In the genomic region with DNA sequence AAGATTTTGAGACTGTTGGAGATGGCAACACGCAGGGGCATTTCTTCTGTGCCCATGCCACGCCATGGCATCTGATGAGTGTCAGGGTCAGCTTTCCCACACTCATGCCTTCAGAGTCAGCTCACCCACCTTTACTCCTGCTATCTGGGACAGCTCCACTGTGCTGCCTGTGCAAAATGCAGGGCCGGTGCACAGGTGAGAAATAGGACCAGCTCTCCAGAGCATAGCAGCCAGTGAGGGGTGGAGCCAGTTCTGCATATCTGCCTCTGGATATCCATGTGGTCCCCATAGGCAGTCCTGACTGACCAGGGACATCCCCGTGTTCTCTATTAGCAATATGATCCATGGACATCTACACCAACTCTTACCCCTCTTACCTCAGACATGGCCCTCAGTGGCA, we compare ENCODE assay signal across 22 mouse cellular contexts.
DNase-seq lines count a peak whose midpoint lies in the region; ATAC-seq and TF ChIP-seq lines count a peak whose summit lies in the region.
"Had no signal": no experiment of that assay in that cellular context is flagged by ENCODE, and none has a peak within 500 bp of the region (broad histone marks: within the 10 kb centered on the region; RNA-seq: fewer than 3 reads in every experiment).

No protein-coding gene starts in this region.

- no peaks in the 10 kb centered on the region for H3K4me1 ChIP-seq in forebrain, embryonic 13.5 days
- H3K4me1 ChIP-seq in forebrain, embryonic 10.5 days, result no peaks in the 10 kb centered on the region
- no peaks in the 10 kb centered on the region for H3K4me1 ChIP-seq in hindbrain, embryonic 11.5 days (replicated peaks; ENCODE audit: control insufficient read depth, insufficient read depth, low read length)
- H3K4me1 ChIP-seq in hindbrain, postnatal 0 days (ENCODE audit: insufficient read depth, low read length), result no peaks in the 10 kb centered on the region
- H3K4me1 ChIP-seq in limb, embryonic 15.5 days, result no peaks in the 10 kb centered on the region
- H3K4me1 ChIP-seq in limb, embryonic 10.5 days, result no peaks in the 10 kb centered on the region
- H3K4me1 ChIP-seq in testis, adult 2 months (ENCODE audit: control insufficient read depth, insufficient read depth, low read length), result no peaks in the 10 kb centered on the region
- H3K4me1 ChIP-seq: embryonic facial prominence, embryonic 15.5 days; heart, embryonic 10.5 days; heart, embryonic 15.5 days; hindbrain, embryonic 15.5 days had no signal

- peak; percentile 6; the same call in 1 of the 2 replicates for ATAC-seq in forebrain, embryonic 13.5 days
- peak; percentile 30; the same call in 1 of the 2 replicates for ATAC-seq in hindbrain, embryonic 11.5 days (ENCODE audit: low FRiP score)
- no peak for ATAC-seq in hindbrain, postnatal 0 days
- 0 out of 2 replicates have a peak, but pooled peaks have one; percentile 30 for ATAC-seq in limb, embryonic 15.5 days (ENCODE audit: insufficient number of reproducible peaks, low FRiP score, low TSS enrichment, low read depth)
- ATAC-seq: inflammation-experienced regulatory T-cells, adult 6 months had no signal

- H3K27me3 ChIP-seq in forebrain, embryonic 13.5 days, result no peaks in the 10 kb centered on the region
- no peaks in the 10 kb centered on the region for H3K27me3 ChIP-seq in forebrain, embryonic 10.5 days (ENCODE audit: poor library complexity, severe bottlenecking)
- no peaks in the 10 kb centered on the region for H3K27me3 ChIP-seq in hindbrain, embryonic 11.5 days (ENCODE audit: control insufficient read depth, insufficient read depth, low read length)
- H3K27me3 ChIP-seq in hindbrain, postnatal 0 days (ENCODE audit: insufficient read depth, low read length), result no peaks in the 10 kb centered on the region
- H3K27me3 ChIP-seq in limb, embryonic 15.5 days, result no peaks in the 10 kb centered on the region
- H3K27me3 ChIP-seq in limb, embryonic 10.5 days (ENCODE audit: low read depth, poor library complexity, severe bottlenecking), result no peaks in the 10 kb centered on the region
- H3K27me3 ChIP-seq in testis, adult 2 months (ENCODE audit: control insufficient read depth, insufficient read depth, low read length), result no peaks in the 10 kb centered on the region
- H3K27me3 ChIP-seq: embryonic facial prominence, embryonic 15.5 days; heart, embryonic 15.5 days; hindbrain, embryonic 15.5 days had no signal

- H3K36me3 ChIP-seq in forebrain, embryonic 13.5 days (ENCODE audit: poor library complexity, severe bottlenecking), result no peaks in the 10 kb centered on the region
- H3K36me3 ChIP-seq in forebrain, embryonic 10.5 days (replicated peaks), result no peaks in the 10 kb centered on the region
- no peaks in the 10 kb centered on the region for H3K36me3 ChIP-seq in hindbrain, embryonic 11.5 days (ENCODE audit: control insufficient read depth, insufficient read depth, low read length)
- H3K36me3 ChIP-seq in hindbrain, postnatal 0 days (ENCODE audit: insufficient read depth, low read length), result no peaks in the 10 kb centered on the region
- H3K36me3 ChIP-seq in limb, embryonic 15.5 days, result no peaks in the 10 kb centered on the region
- H3K36me3 ChIP-seq in limb, embryonic 10.5 days, result no peaks in the 10 kb centered on the region
- H3K36me3 ChIP-seq in testis, adult 2 months (ENCODE audit: control insufficient read depth, insufficient read depth, low read length), result no peaks in the 10 kb centered on the region
- H3K36me3 ChIP-seq: embryonic facial prominence, embryonic 15.5 days; heart, embryonic 10.5 days; heart, embryonic 15.5 days; hindbrain, embryonic 15.5 days had no signal

- no peak overlapping the region for H3K4me2 ChIP-seq in forebrain, embryonic 13.5 days
- no peak overlapping the region for H3K4me2 ChIP-seq in hindbrain, embryonic 11.5 days (replicated peaks; ENCODE audit: low read depth, low read length)
- H3K4me2 ChIP-seq in hindbrain, postnatal 0 days (ENCODE audit: low read depth, low read length), result no peak overlapping the region
- no peak overlapping the region for H3K4me2 ChIP-seq in limb, embryonic 15.5 days
- H3K4me2 ChIP-seq: embryonic facial prominence, embryonic 15.5 days; heart, embryonic 15.5 days; hindbrain, embryonic 15.5 days had no signal

- DNase-seq in forebrain, embryonic 10.5 days (ENCODE audit: extremely low spot score, low spot score), result no peak
- DNase-seq in hindbrain, embryonic 11.5 days (ENCODE audit: low spot score), result no peak
- DNase-seq in hindbrain, postnatal 0 days (ENCODE audit: low spot score), result no peak
- DNase-seq in limb, embryonic 10.5 days (ENCODE audit: low spot score), result no peak
- no peak for DNase-seq in testis, postnatal 10 days (ENCODE audit: low spot score)
- DNase-seq: adrenal gland, postnatal 14 days; cerebellum, adult 11-12 months; cerebellum, adult 9-10 months; cerebellum, postnatal 25 days; gastrocnemius, adult 2 months; gastrocnemius, postnatal 25 days; heart, postnatal 14 days; kidney, adult 18-20 months had no signal

- no peaks in the 10 kb centered on the region for H3K9me3 ChIP-seq in forebrain, embryonic 13.5 days (replicated peaks)
- H3K9me3 ChIP-seq in forebrain, embryonic 10.5 days, result no peaks in the 10 kb centered on the region
- no peaks in the 10 kb centered on the region for H3K9me3 ChIP-seq in hindbrain, embryonic 11.5 days (ENCODE audit: control insufficient read depth, low read length)
- no peaks in the 10 kb centered on the region for H3K9me3 ChIP-seq in hindbrain, postnatal 0 days (ENCODE audit: low read length)
- H3K9me3 ChIP-seq in limb, embryonic 15.5 days, result no peaks in the 10 kb centered on the region
- H3K9me3 ChIP-seq in limb, embryonic 10.5 days (replicated peaks), result no peaks in the 10 kb centered on the region
- H3K9me3 ChIP-seq: embryonic facial prominence, embryonic 15.5 days; heart, embryonic 10.5 days; heart, embryonic 15.5 days; hindbrain, embryonic 15.5 days had no signal

- no peak overlapping the region for H3K9ac ChIP-seq in forebrain, embryonic 13.5 days
- H3K9ac ChIP-seq in hindbrain, embryonic 11.5 days (ENCODE audit: low read depth, low read length), result no peak overlapping the region
- H3K9ac ChIP-seq in hindbrain, postnatal 0 days (replicated peaks; ENCODE audit: low read length), result no peak overlapping the region
- H3K9ac ChIP-seq in limb, embryonic 15.5 days, result no peak overlapping the region
- H3K9ac ChIP-seq: embryonic facial prominence, embryonic 15.5 days; heart, embryonic 15.5 days; hindbrain, embryonic 15.5 days had no signal

- 92% methylated on average over 4 of the region's 4 CpGs for WGBS in forebrain, embryonic 13.5 days
- WGBS in forebrain, embryonic 10.5 days, result 88% methylated on average over 4 of the region's 4 CpGs
- WGBS in hindbrain, embryonic 11.5 days, result 84% methylated on average over 4 of the region's 4 CpGs
- WGBS in hindbrain, postnatal 0 days, result 93% methylated on average over 4 of the region's 4 CpGs
- WGBS in limb, embryonic 15.5 days, result 89% methylated on average over 4 of the region's 4 CpGs
- 92% methylated on average over 4 of the region's 4 CpGs for WGBS in limb, embryonic 10.5 days

- no peak for TF ChIP-seq POLR2A in testis, adult 2 months (IDR thresholded peaks at IDR 0.05; ENCODE audit: control insufficient read depth, low read depth, low read length)

- H3K27ac ChIP-seq in forebrain, embryonic 13.5 days, result no peak overlapping the region
- no peak overlapping the region for H3K27ac ChIP-seq in forebrain, embryonic 10.5 days
- no peak overlapping the region for H3K27ac ChIP-seq in hindbrain, embryonic 11.5 days (ENCODE audit: low read depth, low read length)
- H3K27ac ChIP-seq in hindbrain, postnatal 0 days, result no peak overlapping the region
- H3K27ac ChIP-seq in limb, embryonic 15.5 days, result no peak overlapping the region
- no peak overlapping the region for H3K27ac ChIP-seq in limb, embryonic 10.5 days
- H3K27ac ChIP-seq in testis, adult 2 months (ENCODE audit: control insufficient read depth, insufficient read depth, low read depth, low read length), result no peak overlapping the region
- H3K27ac ChIP-seq: embryonic facial prominence, embryonic 15.5 days; gastrocnemius, adult 2 months; heart, embryonic 10.5 days; heart, embryonic 15.5 days; hindbrain, embryonic 15.5 days had no signal

- no peak for TF ChIP-seq CTCF in hindbrain, postnatal 0 days (IDR thresholded peaks at IDR 0.05; ENCODE audit: low read depth)
- no peak for TF ChIP-seq CTCF in testis, adult 2 months (IDR thresholded peaks at IDR 0.05; ENCODE audit: control insufficient read depth, insufficient read depth, insufficient replicate concordance, low read depth, low read length)

- no peak overlapping the region for H3K4me3 ChIP-seq in forebrain, embryonic 13.5 days
- H3K4me3 ChIP-seq in forebrain, embryonic 10.5 days, result no peak overlapping the region
- H3K4me3 ChIP-seq in hindbrain, embryonic 11.5 days (ENCODE audit: low read depth, low read length), result no peak overlapping the region
- H3K4me3 ChIP-seq in hindbrain, postnatal 0 days (ENCODE audit: low read length), result no peak overlapping the region
- no peak overlapping the region for H3K4me3 ChIP-seq in limb, embryonic 15.5 days
- H3K4me3 ChIP-seq in limb, embryonic 10.5 days, result no peak overlapping the region
- H3K4me3 ChIP-seq in testis, adult 2 months (ENCODE audit: control insufficient read depth, low read depth, low read length), result peak overlapping the region; percentile 69
- H3K4me3 ChIP-seq: embryonic facial prominence, embryonic 15.5 days; erythroblast, embryonic 14.5 days; gastrocnemius, adult 2 months; heart, embryonic 10.5 days; heart, embryonic 15.5 days; hindbrain, embryonic 15.5 days had no signal
